Mouse (Mus musculus) lung, embryonic 16.5 days (tissue): ENCODE data around the gene Irf2bp1. TPM values are rescaled to one million over a fixed set of nuclear protein-coding genes. Genes with fewer than 3 reads are reported as not detected.

Experiments used
- ATAC-seq: fragments of 200-750 bp; cut with Nextera tagmentation; 2 replicates; pipeline ENCODE4 v1.8.0; 2017; ENCODE audit warnings: low read depth, mild to moderate bottlenecking, moderate library complexity
- H3K27ac ChIP-seq: fragments of 300-500 bp; sonication (generic); 2 replicates; pipeline ENCODE4 v1.5.1; 2014; ENCODE audit warnings: mild to moderate bottlenecking, control low read depth, low read length
- H3K27me3 ChIP-seq: fragments of 300-500 bp; sonication (generic); 2 replicates; pipeline ENCODE4 v1.6.1; 2014; ENCODE audit warnings: low read depth, low read length, mixed read lengths; ENCODE audit not compliant: control insufficient read depth, insufficient read depth
- H3K36me3 ChIP-seq: fragments of 300-500 bp; sonication (generic); 2 replicates; pipeline ENCODE4 v1.6.1; 2014; ENCODE audit warnings: low read length; ENCODE audit not compliant: control insufficient read depth, insufficient read depth
- H3K4me1 ChIP-seq: fragments of 300-500 bp; sonication (generic); replicated peaks from 2 replicates; pipeline ENCODE4 v1.6.1; 2014; ENCODE audit warnings: low read length, mixed read lengths; ENCODE audit not compliant: control insufficient read depth, insufficient read depth
- H3K4me2 ChIP-seq: fragments of 300-500 bp; sonication (generic); 2 replicates; pipeline ENCODE4 v1.6.1; 2014; ENCODE audit warnings: low read depth, low read length, control low read depth
- H3K4me3 ChIP-seq: fragments of 300-500 bp; sonication (generic); 2 replicates; pipeline ENCODE4 v1.5.1; 2014; ENCODE audit warnings: mild to moderate bottlenecking, low read length, control low read depth
- H3K9ac ChIP-seq: fragments of 300-500 bp; sonication (generic); 2 replicates; pipeline ENCODE4 v1.6.1; 2014; ENCODE audit warnings: low read length, control low read depth
- H3K9me3 ChIP-seq: fragments of 300-500 bp; sonication (generic); 2 replicates; pipeline ENCODE4 v1.6.1; 2016; ENCODE audit warnings: low read length; ENCODE audit not compliant: control insufficient read depth
- WGBS: fragments of 180-500 bp; shearing (Covaris S2); extraction: QIAGEN DNeasy Blood & Tissue Kit; methylation state at CpG from one replicate; pipeline ENCODE4 v1.1.7; 2014; 5-methylcytosine and 5-hydroxymethylcytosine counted together
- polyA plus RNA-seq: library from polyadenylated mRNA; unstranded; fragments of >200 nt; fragmentation: Nextera tagmentation; extraction: Ambion mirVana; gene quantifications from 2 replicates; pipeline ENCODE4 v1.2.1, GENCODE M21; 2015

Irf2bp1 gene
- polyA plus RNA-seq, 1 experiment from 2014 or later: 16.0 TPM

GRCm38 (mm10) chr7:19017909-19018308 is 14.1 kb downstream of the Irf2bp1 start:
- H3K4me3 ChIP-seq: no peak overlapping the region
- no peak overlapping the region for H3K9ac ChIP-seq
- ATAC-seq: no peak
- H3K4me2 ChIP-seq: no peak overlapping the region
- H3K36me3 ChIP-seq: no peaks in the 10 kb centered on the region
- WGBS: 86% methylated on average over 7 of the region's 7 CpGs
- H3K27ac ChIP-seq: no peak overlapping the region
- H3K4me1 ChIP-seq: peaks cover 5% of the 10 kb centered on the region; the same call in 1 of the 2 replicates
- peaks cover 12% of the 10 kb centered on the region; the same call in 1 of the 2 replicates for H3K27me3 ChIP-seq
- H3K9me3 ChIP-seq: no peaks in the 10 kb centered on the region

- no peak overlapping the region for H3K4me2 ChIP-seq
- ATAC-seq: no peak
- H3K9me3 ChIP-seq: no peaks in the 10 kb centered on the region
- no peak overlapping the region for H3K27ac ChIP-seq
- H3K36me3 ChIP-seq: no peaks in the 10 kb centered on the region
- 5% methylated on average over 8 of the region's 8 CpGs for WGBS
- H3K4me3 ChIP-seq: no peak overlapping the region
- H3K9ac ChIP-seq: no peak overlapping the region
- peaks cover 15% of the 10 kb centered on the region for H3K4me1 ChIP-seq
- peaks cover 21% of the 10 kb centered on the region for H3K27me3 ChIP-seq
Measured at GRCm38 (mm10) chr7:19021048-19021447, 17.2 kb downstream of the Irf2bp1 start.

- Histone ChIP-seq H3K27me3 (peaks cover 21% of the 10 kb centered on the region), H3K36me3 (no peaks in the 10 kb centered on the region), H3K9ac (no peak overlapping the region), H3K4me2 (peak overlapping the region; percentile 10; the same call in 1 of the 2 replicates), H3K4me3 (no peak overlapping the region), H3K9me3 (no peaks in the 10 kb centered on the region), H3K4me1 (peaks cover 15% of the 10 kb centered on the region), H3K27ac (no peak overlapping the region)
- WGBS: 40% methylated on average over 18 of the region's 18 CpGs
- no peak for ATAC-seq
Measured at GRCm38 (mm10) chr7:19022189-19022958, 18.5 kb downstream of the Irf2bp1 start.

- H3K4me3 ChIP-seq: peak within 1 kb of the TSS; percentile 91
- ATAC-seq: peak; percentile 21
- H3K4me1 ChIP-seq: peaks cover 15% of the 10 kb centered on the region
- peaks cover 21% of the 10 kb centered on the region for H3K27me3 ChIP-seq
- WGBS: under 1% methylated on average over 30 of the region's 30 CpGs
- no peaks in the 10 kb centered on the region for H3K9me3 ChIP-seq
- H3K36me3 ChIP-seq: no peaks in the 10 kb centered on the region
- H3K9ac ChIP-seq: peak within 1 kb of the TSS; percentile 90
- H3K27ac ChIP-seq: peak within 1 kb of the TSS; percentile 45
- H3K4me2 ChIP-seq: peak within 1 kb of the TSS; percentile 47
Measured at GRCm38 (mm10) chr7:19023357-19023814, 19.5 kb downstream of the Irf2bp1 start, which contains the start of gene Foxa3. TSS of gene Foxa3 (minus strand) at chr7:19023538.

GRCm38 (mm10) chr7:19024096-19024506 is 20.3 kb downstream of the Irf2bp1 start, which contains the start of gene Sympk:
TSS of gene Sympk (plus strand) at chr7:19024377.
- ATAC-seq: peak; percentile 96
- H3K9me3 ChIP-seq: no peaks in the 10 kb centered on the region
- peak within 1 kb of the TSS; percentile 45 for H3K27ac ChIP-seq
- H3K4me2 ChIP-seq: peak within 1 kb of the TSS; percentile 71
- H3K4me3 ChIP-seq: peak within 1 kb of the TSS; percentile 91
- peaks cover 15% of the 10 kb centered on the region for H3K4me1 ChIP-seq
- H3K9ac ChIP-seq: peak within 1 kb of the TSS; percentile 90
- peaks cover 4% of the 10 kb centered on the region for H3K36me3 ChIP-seq
- under 1% methylated on average over 42 of the region's 50 CpGs for WGBS
- H3K27me3 ChIP-seq: peaks cover 21% of the 10 kb centered on the region

GRCm38 (mm10) chr7:19024581-19025255 is 20.9 kb downstream of the Irf2bp1 start:
- H3K4me3 ChIP-seq: peak overlapping the region; percentile 91
- peaks cover 15% of the 10 kb centered on the region for H3K4me1 ChIP-seq
- peak overlapping the region; percentile 90 for H3K9ac ChIP-seq
- H3K27me3 ChIP-seq: peaks cover 21% of the 10 kb centered on the region
- peak overlapping the region; percentile 71 for H3K4me2 ChIP-seq
- ATAC-seq: peak; percentile 48
- H3K27ac ChIP-seq: peak overlapping the region; percentile 45
- peaks cover 5% of the 10 kb centered on the region for H3K36me3 ChIP-seq
- under 1% methylated on average over 26 of the region's 36 CpGs for WGBS
- H3K9me3 ChIP-seq: no peaks in the 10 kb centered on the region

- Histone ChIP-seq H3K27me3 (peaks cover 8% of the 10 kb centered on the region), H3K9me3 (no peaks in the 10 kb centered on the region), H3K36me3 (peaks cover 26% of the 10 kb centered on the region), H3K27ac (no peak overlapping the region), H3K4me2 (no peak overlapping the region), H3K9ac (no peak overlapping the region), H3K4me3 (no peak overlapping the region), H3K4me1 (peaks cover 10% of the 10 kb centered on the region)
- ATAC-seq: no peak
Measured at GRCm38 (mm10) chr7:19028067-19028466, 24.2 kb downstream of the Irf2bp1 start.

GRCm38 (mm10) chr7:19029084-19029653 is 25.3 kb downstream of the Irf2bp1 start:
- Histone ChIP-seq H3K9ac (no peak overlapping the region), H3K4me3 (no peak overlapping the region), H3K27ac (no peak overlapping the region), H3K4me2 (no peak overlapping the region), H3K4me1 (peaks cover 8% of the 10 kb centered on the region), H3K36me3 (peaks cover 33% of the 10 kb centered on the region), H3K27me3 (no peaks in the 10 kb centered on the region), H3K9me3 (no peaks in the 10 kb centered on the region)
- WGBS: 60% methylated on average over 6 of the region's 6 CpGs
- ATAC-seq: no peak; the same call in 1 of the 2 replicates

- no peaks in the 10 kb centered on the region for H3K27me3 ChIP-seq
- WGBS: 74% methylated on average over 4 of the region's 4 CpGs
- H3K4me1 ChIP-seq: no peaks in the 10 kb centered on the region
- H3K9ac ChIP-seq: no peak overlapping the region
- peaks cover 49% of the 10 kb centered on the region for H3K36me3 ChIP-seq
- no peak overlapping the region for H3K4me2 ChIP-seq
- H3K27ac ChIP-seq: no peak overlapping the region
- H3K9me3 ChIP-seq: no peaks in the 10 kb centered on the region
- no peak overlapping the region for H3K4me3 ChIP-seq
- ATAC-seq: no peak
Measured at GRCm38 (mm10) chr7:19031641-19032040, 27.8 kb downstream of the Irf2bp1 start.
